Mouse (Mus musculus) adrenal gland, postnatal 10 days (tissue): ENCODE measurements around the gene Slc25a25. TPM values are rescaled to one million over a fixed set of nuclear protein-coding genes. Genes with fewer than 3 reads are reported as not detected.
A peak's percentile ranks its signal among the peaks of the same experiment; 100 is the strongest.

ENCODE experiments used
- DNase-seq: peaks from one replicate; pipeline ENCODE4 v3.0.0; 2021; ENCODE audit warnings: mixed read lengths
- total RNA-seq, 2 experiments: library from RNA; stranded (reverse); gene quantifications; 2 replicates each; pipeline ENCODE4 v1.2.3; 2021

Slc25a25 gene
- total RNA-seq, 2 experiments from 2014 or later, result 36.5 to 121 TPM

GRCm38 (mm10) chr2:32404663-32405062, 46.6 kb downstream of the Slc25a25 start:
- peak; percentile 97 for DNase-seq

GRCm38 (mm10) chr2:32396695-32397094, 54.5 kb downstream of the Slc25a25 start:
- no peak for DNase-seq

- peak; percentile 93 for DNase-seq
Measured at GRCm38 (mm10) chr2:32395946-32396621, 55.2 kb downstream of the Slc25a25 start.

- peak; percentile 94 for DNase-seq
Measured at GRCm38 (mm10) chr2:32395484-32395945, 55.7 kb downstream of the Slc25a25 start, which contains the start of gene Ptges2. TSS of gene Ptges2 (plus strand) at chr2:32395896.

GRCm38 (mm10) chr2:32394973-32395372, 56.3 kb downstream of the Slc25a25 start:
- peak; percentile 67 for DNase-seq

GRCm38 (mm10) chr2:32392063-32392462, 59.2 kb downstream of the Slc25a25 start:
- DNase-seq, result peak; percentile 46

- no peak for DNase-seq
Measured at GRCm38 (mm10) chr2:32390871-32391270, 60.4 kb downstream of the Slc25a25 start.

- no peak for DNase-seq
Measured at GRCm38 (mm10) chr2:32389157-32389556, 62.1 kb downstream of the Slc25a25 start.

GRCm38 (mm10) chr2:32387706-32388490, 63.3 kb downstream of the Slc25a25 start, which contains the start of gene Lcn2:
TSS of gene Lcn2 (minus strand) at chr2:32388252.
- peak; percentile 57 for DNase-seq

- DNase-seq, result no peak
Measured at GRCm38 (mm10) chr2:32382689-32383088, 68.6 kb downstream of the Slc25a25 start.

GRCm38 (mm10) chr2:32381775-32382223, 69.4 kb downstream of the Slc25a25 start, which contains the start of gene 1110008P14Rik:
TSS of gene 1110008P14Rik (minus strand) at chr2:32381938.
- peak; percentile 97 for DNase-seq

GRCm38 (mm10) chr2:32381141-32381774, 70.0 kb downstream of the Slc25a25 start:
- no peak for DNase-seq

- peak; percentile 86 for DNase-seq
Measured at GRCm38 (mm10) chr2:32380001-32380500, 71.2 kb downstream of the Slc25a25 start.

- DNase-seq, result no peak
Measured at GRCm38 (mm10) chr2:32376963-32377362, 74.3 kb downstream of the Slc25a25 start.

GRCm38 (mm10) chr2:32375317-32375940, 75.8 kb downstream of the Slc25a25 start:
- DNase-seq, result no peak

GRCm38 (mm10) chr2:32374191-32374590, 77.1 kb downstream of the Slc25a25 start:
- no peak for DNase-seq

GRCm38 (mm10) chr2:32367315-32367714, 83.9 kb downstream of the Slc25a25 start:
- DNase-seq, result no peak
